Mouse (Mus musculus): ENCODE measurements around the gene Ophn1. TPM values are rescaled to one million over a fixed set of nuclear protein-coding genes. Genes with fewer than 3 reads are reported as not detected.

Gene Ophn1
- polyA plus RNA-seq, 1 experiment from 2014 or later: 4.1 TPM

DNA sequence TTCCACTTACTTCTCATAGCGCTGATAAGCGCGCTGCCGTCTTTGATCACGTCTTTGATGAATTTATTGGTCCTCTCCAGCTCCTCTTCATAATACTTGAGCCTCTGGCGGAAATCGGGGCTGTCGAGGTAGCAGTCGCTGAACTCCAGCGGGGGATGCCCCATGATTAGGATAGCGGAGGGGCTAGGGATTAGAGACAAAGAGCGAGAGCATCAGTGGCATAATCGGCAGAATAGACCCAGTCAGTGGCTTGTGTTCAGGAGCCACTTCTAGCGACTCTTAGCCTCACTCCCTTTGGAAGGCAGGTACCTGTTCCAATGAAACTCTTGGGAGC lies 786 bp downstream of the Ophn1 start:
- ATAC-seq (replicated peaks; ENCODE audit: low FRiP score) (no peak; the same call in 1 of the 2 replicates), DNase-seq (ENCODE audit: low spot score) (peak; percentile 33)
- Histone ChIP-seq H3K27me3 (replicated peaks; ENCODE audit: control insufficient read depth, insufficient read depth, low read length) (peaks cover 18% of the 10 kb centered on the region), H3K9me3 (ENCODE audit: control insufficient read depth, low read length) (no peaks in the 10 kb centered on the region), H3K4me2 (peak overlapping the region; percentile 70), H3K4me1 (replicated peaks; ENCODE audit: control insufficient read depth, insufficient read depth, low read length) (no peaks in the 10 kb centered on the region), H3K36me3 (ENCODE audit: control insufficient read depth, insufficient read depth, low read length) (no peaks in the 10 kb centered on the region), H3K27ac (ENCODE audit: low read depth, low read length) (no peak overlapping the region), H3K9ac (ENCODE audit: low read depth, low read length) (peak overlapping the region; percentile 48; the same call in 1 of the 2 replicates), H3K4me3 (ENCODE audit: low read depth, low read length) (peak overlapping the region; percentile 54)
- WGBS: 10% methylated on average over 14 of the region's 14 CpGs

GRCm38 (mm10) chrX:98881983-98882382 lies 8.8 kb downstream of the Ophn1 start:
- H3K4me1 ChIP-seq (replicated peaks; ENCODE audit: control insufficient read depth, insufficient read depth, low read length): no peaks in the 10 kb centered on the region
- no peaks in the 10 kb centered on the region; the same call in 1 of the 2 replicates for H3K27me3 ChIP-seq (replicated peaks; ENCODE audit: control insufficient read depth, insufficient read depth, low read length)
- H3K4me2 ChIP-seq: no peak overlapping the region
- ATAC-seq (replicated peaks; ENCODE audit: low FRiP score): peak; percentile 57; the same call in 1 of the 2 replicates
- H3K4me3 ChIP-seq (ENCODE audit: low read depth, low read length): no peak overlapping the region
- WGBS: 68% methylated on average over 2 of the region's 2 CpGs
- DNase-seq (ENCODE audit: low spot score): no peak
- no peak overlapping the region for H3K9ac ChIP-seq (ENCODE audit: low read depth, low read length)
- no peaks in the 10 kb centered on the region for H3K36me3 ChIP-seq (ENCODE audit: control insufficient read depth, insufficient read depth, low read length)
- no peak overlapping the region for H3K27ac ChIP-seq (ENCODE audit: low read depth, low read length)
- no peaks in the 10 kb centered on the region for H3K9me3 ChIP-seq (ENCODE audit: control insufficient read depth, low read length)

DNA sequence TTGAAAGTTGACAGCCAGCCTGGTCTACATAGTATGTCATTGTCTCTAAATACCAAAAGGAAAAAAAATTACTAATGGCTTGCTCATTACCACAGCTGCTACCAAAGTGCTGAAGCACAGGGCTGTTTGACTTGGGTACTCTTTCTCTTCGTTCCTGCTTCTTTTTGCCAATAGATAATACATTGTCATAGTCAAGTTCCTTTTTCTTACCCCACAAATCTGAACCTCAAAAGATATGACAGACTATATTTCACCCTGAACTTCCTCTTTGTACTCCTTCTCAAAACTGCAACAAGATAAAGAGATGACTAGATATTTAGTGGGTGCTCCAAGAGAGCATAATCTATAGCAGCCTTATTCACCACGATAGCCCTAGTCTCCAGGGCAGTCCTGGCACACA lies 9.7 kb downstream of the Ophn1 start:
- Histone ChIP-seq H3K4me3 (ENCODE audit: low read depth, low read length) (no peak overlapping the region), H3K9ac (ENCODE audit: low read depth, low read length) (no peak overlapping the region), H3K4me2 (no peak overlapping the region), H3K9me3 (ENCODE audit: control insufficient read depth, low read length) (no peaks in the 10 kb centered on the region), H3K36me3 (ENCODE audit: control insufficient read depth, insufficient read depth, low read length) (no peaks in the 10 kb centered on the region), H3K27ac (ENCODE audit: low read depth, low read length) (no peak overlapping the region), H3K27me3 (replicated peaks; ENCODE audit: control insufficient read depth, insufficient read depth, low read length) (no peaks in the 10 kb centered on the region; the same call in 1 of the 2 replicates), H3K4me1 (replicated peaks; ENCODE audit: control insufficient read depth, insufficient read depth, low read length) (no peaks in the 10 kb centered on the region)
- WGBS: 57% methylated on average over 2 of the region's 2 CpGs
- DNase-seq (ENCODE audit: low spot score) (no peak), ATAC-seq (replicated peaks; ENCODE audit: low FRiP score) (no peak)

DNA sequence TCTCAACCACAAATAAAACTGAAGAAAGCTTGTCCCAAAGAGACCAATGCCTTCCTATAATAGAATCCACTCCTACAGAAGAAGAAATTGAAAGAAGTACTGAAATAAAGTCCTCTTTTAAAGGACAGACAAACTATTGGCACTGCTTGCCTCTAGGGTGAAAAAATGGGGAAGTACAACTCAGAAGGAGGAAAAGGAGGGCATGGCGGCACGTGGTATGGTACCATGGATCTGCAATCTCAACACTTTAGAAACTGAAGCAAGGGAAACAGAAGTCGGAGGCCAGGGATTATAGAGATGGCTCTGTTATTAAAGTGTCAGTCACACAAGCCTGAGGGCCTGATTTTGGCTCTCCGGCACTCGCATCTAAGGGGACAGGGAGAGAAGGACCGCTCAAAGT lies 10.5 kb downstream of the Ophn1 start:
- Histone ChIP-seq H3K9me3 (ENCODE audit: control insufficient read depth, low read length) (no peaks in the 10 kb centered on the region), H3K4me3 (ENCODE audit: low read depth, low read length) (no peak overlapping the region), H3K4me2 (no peak overlapping the region), H3K4me1 (replicated peaks; ENCODE audit: control insufficient read depth, insufficient read depth, low read length) (no peaks in the 10 kb centered on the region), H3K36me3 (ENCODE audit: control insufficient read depth, insufficient read depth, low read length) (no peaks in the 10 kb centered on the region), H3K9ac (ENCODE audit: low read depth, low read length) (no peak overlapping the region), H3K27me3 (replicated peaks; ENCODE audit: control insufficient read depth, insufficient read depth, low read length) (0 out of 2 replicates have a peak, but pooled peaks cover 2% of the 10 kb centered on the region), H3K27ac (ENCODE audit: low read depth, low read length) (no peak overlapping the region)
- 86% methylated on average over 6 of the region's 6 CpGs for WGBS
- DNase-seq (ENCODE audit: low spot score) (no peak), ATAC-seq (replicated peaks; ENCODE audit: low FRiP score) (no peak)

DNA sequence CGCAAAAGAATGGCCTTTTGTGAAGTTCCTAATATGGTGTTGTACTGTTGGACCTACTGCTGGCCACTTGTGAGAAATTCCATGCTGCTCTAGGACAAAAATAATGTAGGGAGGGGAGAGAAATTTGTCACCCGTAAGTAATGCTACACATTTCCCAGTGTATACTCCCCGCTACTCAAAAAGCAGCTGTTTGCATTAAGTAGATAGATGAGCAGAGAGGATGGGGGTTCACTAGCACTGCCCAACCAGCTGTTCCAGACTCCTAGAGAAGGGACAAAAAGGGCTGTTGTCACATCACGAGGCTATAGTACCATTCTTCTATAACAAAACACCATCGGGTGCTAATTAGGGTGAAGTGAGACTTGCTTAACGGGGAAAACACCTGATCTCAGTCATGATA lies 15.7 kb downstream of the Ophn1 start:
- Histone ChIP-seq H3K4me2 (no peak overlapping the region), H3K4me1 (replicated peaks; ENCODE audit: control insufficient read depth, insufficient read depth, low read length) (no peaks in the 10 kb centered on the region), H3K27ac (ENCODE audit: low read depth, low read length) (no peak overlapping the region), H3K27me3 (replicated peaks; ENCODE audit: control insufficient read depth, insufficient read depth, low read length) (0 out of 2 replicates have a peak, but pooled peaks cover 4% of the 10 kb centered on the region), H3K4me3 (ENCODE audit: low read depth, low read length) (no peak overlapping the region), H3K9me3 (ENCODE audit: control insufficient read depth, low read length) (no peaks in the 10 kb centered on the region), H3K9ac (ENCODE audit: low read depth, low read length) (no peak overlapping the region), H3K36me3 (ENCODE audit: control insufficient read depth, insufficient read depth, low read length) (no peaks in the 10 kb centered on the region)
- DNase-seq (ENCODE audit: low spot score) (no peak), ATAC-seq (replicated peaks; ENCODE audit: low FRiP score) (no peak)
- WGBS: 74% methylated on average over 6 of the region's 6 CpGs

- ATAC-seq (replicated peaks; ENCODE audit: low FRiP score) (no peak), DNase-seq (ENCODE audit: low spot score) (no peak)
- no peaks in the 10 kb centered on the region for H3K36me3 ChIP-seq (ENCODE audit: control insufficient read depth, insufficient read depth, low read length)
- H3K4me1 ChIP-seq (replicated peaks; ENCODE audit: control insufficient read depth, insufficient read depth, low read length): no peaks in the 10 kb centered on the region
- H3K27ac ChIP-seq (ENCODE audit: low read depth, low read length): no peak overlapping the region
- no peak overlapping the region for H3K4me2 ChIP-seq
- H3K4me3 ChIP-seq (ENCODE audit: low read depth, low read length): no peak overlapping the region
- no peak overlapping the region for H3K9ac ChIP-seq (ENCODE audit: low read depth, low read length)
- H3K9me3 ChIP-seq (ENCODE audit: control insufficient read depth, low read length): no peaks in the 10 kb centered on the region
- 75% methylated on average over 5 of the region's 5 CpGs for WGBS
- 0 out of 2 replicates have a peak, but pooled peaks cover 4% of the 10 kb centered on the region for H3K27me3 ChIP-seq (replicated peaks; ENCODE audit: control insufficient read depth, insufficient read depth, low read length)
Observed at GRCm38 (mm10) chrX:98874086-98874485, 16.7 kb downstream of the Ophn1 start.

- 85% methylated on average over 1 of the region's 1 CpGs for WGBS
- no peak for ATAC-seq (replicated peaks; ENCODE audit: low FRiP score)
- no peaks in the 10 kb centered on the region for H3K4me1 ChIP-seq (replicated peaks; ENCODE audit: control insufficient read depth, insufficient read depth, low read length)
- H3K27me3 ChIP-seq (replicated peaks; ENCODE audit: control insufficient read depth, insufficient read depth, low read length): 0 out of 2 replicates have a peak, but pooled peaks cover 4% of the 10 kb centered on the region
- no peaks in the 10 kb centered on the region for H3K9me3 ChIP-seq (ENCODE audit: control insufficient read depth, low read length)
- H3K4me2 ChIP-seq: no peak overlapping the region
- no peak overlapping the region for H3K27ac ChIP-seq (ENCODE audit: low read depth, low read length)
- H3K4me3 ChIP-seq (ENCODE audit: low read depth, low read length): no peak overlapping the region
- H3K9ac ChIP-seq (ENCODE audit: low read depth, low read length): no peak overlapping the region
- no peak for DNase-seq (ENCODE audit: low spot score)
- no peaks in the 10 kb centered on the region for H3K36me3 ChIP-seq (ENCODE audit: control insufficient read depth, insufficient read depth, low read length)
Observed at GRCm38 (mm10) chrX:98872064-98872463, 18.8 kb downstream of the Ophn1 start.

- DNase-seq (ENCODE audit: low spot score) (no peak), ATAC-seq (replicated peaks; ENCODE audit: low FRiP score) (no peak)
- H3K27me3 ChIP-seq (replicated peaks; ENCODE audit: control insufficient read depth, insufficient read depth, low read length): 0 out of 2 replicates have a peak, but pooled peaks cover 4% of the 10 kb centered on the region
- no peak overlapping the region for H3K9ac ChIP-seq (ENCODE audit: low read depth, low read length)
- no peak overlapping the region for H3K4me3 ChIP-seq (ENCODE audit: low read depth, low read length)
- no peaks in the 10 kb centered on the region for H3K9me3 ChIP-seq (ENCODE audit: control insufficient read depth, low read length)
- no peaks in the 10 kb centered on the region for H3K4me1 ChIP-seq (replicated peaks; ENCODE audit: control insufficient read depth, insufficient read depth, low read length)
- H3K27ac ChIP-seq (ENCODE audit: low read depth, low read length): no peak overlapping the region
- no peak overlapping the region for H3K4me2 ChIP-seq
- WGBS: 88% methylated on average over 1 of the region's 1 CpGs
- H3K36me3 ChIP-seq (ENCODE audit: control insufficient read depth, insufficient read depth, low read length): no peaks in the 10 kb centered on the region
Observed at GRCm38 (mm10) chrX:98870541-98870940, 20.3 kb downstream of the Ophn1 start.

- ATAC-seq (replicated peaks; ENCODE audit: low FRiP score): no peak
- no peaks in the 10 kb centered on the region for H3K4me1 ChIP-seq (replicated peaks; ENCODE audit: control insufficient read depth, insufficient read depth, low read length)
- no peaks in the 10 kb centered on the region for H3K27me3 ChIP-seq (replicated peaks; ENCODE audit: control insufficient read depth, insufficient read depth, low read length)
- H3K4me3 ChIP-seq (ENCODE audit: low read depth, low read length): no peak overlapping the region
- no peaks in the 10 kb centered on the region for H3K9me3 ChIP-seq (ENCODE audit: control insufficient read depth, low read length)
- H3K36me3 ChIP-seq (ENCODE audit: control insufficient read depth, insufficient read depth, low read length): no peaks in the 10 kb centered on the region
- 50% methylated on average over 2 of the region's 2 CpGs for WGBS
- DNase-seq (ENCODE audit: low spot score): no peak
- no peak overlapping the region for H3K27ac ChIP-seq (ENCODE audit: low read depth, low read length)
- H3K4me2 ChIP-seq: no peak overlapping the region
- no peak overlapping the region for H3K9ac ChIP-seq (ENCODE audit: low read depth, low read length)
Observed at GRCm38 (mm10) chrX:98869735-98870134, 21.1 kb downstream of the Ophn1 start.

Measured in liver, embryonic 11.5 days (tissue).